Mouse (Mus musculus) gonadal fat pad, adult 2 months (tissue): ENCODE data around the gene Igsf23. TPM values are rescaled to one million over a fixed set of nuclear protein-coding genes. Genes with fewer than 3 reads are reported as not detected.
"Not testable (repeated sequence)": the region's sequence is repeated elsewhere in the genome, so short reads cannot be mapped to it uniquely, and the experiment has no call there.

Experiments used
- DNase-seq: peaks from one replicate; pipeline ENCODE4 v3.0.0-alpha.2; 2012; ENCODE audit warnings: low read depth
- polyA plus RNA-seq: library from polyadenylated mRNA; depleted of rRNA; stranded (reverse); fragments of >200 nt; gene quantifications from 2 replicates; pipeline ENCODE4 v1.2.3, GENCODE M21; 2012

Gene Igsf23
- polyA plus RNA-seq, 1 experiment: 0.20 TPM

GRCm38 (mm10) chr7:19935171-19935751, 15.3 kb downstream of the Igsf23 start:
- DNase-seq: no peak

GRCm38 (mm10) chr7:19932877-19933809, 17.4 kb downstream of the Igsf23 start:
- no peak for DNase-seq

- no peak for DNase-seq
These were observed 18.3 kb downstream of the Igsf23 start for GRCm38 (mm10) chr7:19932133-19932876.

GRCm38 (mm10) chr7:19930481-19930880, 20.1 kb downstream of the Igsf23 start:
- not testable (repeated sequence) for DNase-seq

- DNase-seq: no peak
These were observed 22.1 kb downstream of the Igsf23 start for GRCm38 (mm10) chr7:19928486-19928885.

GRCm38 (mm10) chr7:19926849-19927480, 23.6 kb downstream of the Igsf23 start:
- DNase-seq: no peak

- DNase-seq: no peak
These were observed 25.2 kb downstream of the Igsf23 start for GRCm38 (mm10) chr7:19925376-19925775.

GRCm38 (mm10) chr7:19923797-19924196, 26.8 kb downstream of the Igsf23 start:
- DNase-seq: no peak

- DNase-seq: no peak
These were observed 27.2 kb downstream of the Igsf23 start for GRCm38 (mm10) chr7:19923354-19923753.

GRCm38 (mm10) chr7:19920506-19921261, 29.9 kb downstream of the Igsf23 start, which contains the start of gene Pvr:
Gene Pvr, minus strand, starts transcription at chr7:19921160.
- no peak for DNase-seq

- DNase-seq: no peak
These were observed 30.4 kb downstream of the Igsf23 start for GRCm38 (mm10) chr7:19920166-19920505.

- no peak for DNase-seq
These were observed 36.0 kb downstream of the Igsf23 start for GRCm38 (mm10) chr7:19914558-19914957.

GRCm38 (mm10) chr7:19911695-19912524, 38.6 kb downstream of the Igsf23 start:
- DNase-seq: no peak

- no peak for DNase-seq
These were observed 39.3 kb downstream of the Igsf23 start for GRCm38 (mm10) chr7:19911292-19911658.

GRCm38 (mm10) chr7:19910421-19911291, 39.9 kb downstream of the Igsf23 start:
- DNase-seq: no peak

GRCm38 (mm10) chr7:19889881-19890280, 60.7 kb downstream of the Igsf23 start:
- no peak for DNase-seq

GRCm38 (mm10) chr7:19887849-19888248, 62.7 kb downstream of the Igsf23 start, which contains the start of gene Ceacam19:
Gene Ceacam19, minus strand, starts transcription at chr7:19887965.
- DNase-seq: no peak
